Mouse (Mus musculus): ENCODE measurements around the gene Alpk1. TPM values are rescaled to one million over a fixed set of nuclear protein-coding genes. Genes with fewer than 3 reads are reported as not detected.

The Alpk1 gene
- polyA plus RNA-seq, 1 experiment from 2014 or later: 1.7 TPM

- H3K4me2 ChIP-seq (ENCODE audit: low read length): no peak overlapping the region
- no peak overlapping the region for H3K9ac ChIP-seq (ENCODE audit: low read length)
- no peaks in the 10 kb centered on the region for H3K9me3 ChIP-seq (ENCODE audit: control insufficient read depth, low read length)
- peaks cover 98% of the 10 kb centered on the region for H3K27me3 ChIP-seq (replicated peaks; ENCODE audit: control insufficient read depth, insufficient read depth, low read length)
- 5% methylated on average over 3 of the region's 3 CpGs for WGBS
- no peak for DNase-seq (ENCODE audit: low spot score)
- H3K4me3 ChIP-seq (ENCODE audit: low read depth, low read length): no peak overlapping the region
- no peak for ATAC-seq (replicated peaks; ENCODE audit: low FRiP score, low TSS enrichment, low read depth)
- H3K4me1 ChIP-seq (replicated peaks; ENCODE audit: control insufficient read depth, insufficient read depth, low read length): peaks cover 15% of the 10 kb centered on the region
- no peaks in the 10 kb centered on the region for H3K36me3 ChIP-seq (ENCODE audit: control insufficient read depth, insufficient read depth, low read length)
- H3K27ac ChIP-seq (ENCODE audit: low read depth): no peak overlapping the region
These were observed 145.4 kb downstream of the Alpk1 start for GRCm38 (mm10) chr3:127634984-127635349.

- Histone ChIP-seq H3K4me3 (ENCODE audit: low read depth, low read length) (peak overlapping the region; percentile 23), H3K27me3 (replicated peaks; ENCODE audit: control insufficient read depth, insufficient read depth, low read length) (peaks cover 97% of the 10 kb centered on the region), H3K4me1 (replicated peaks; ENCODE audit: control insufficient read depth, insufficient read depth, low read length) (peaks cover 15% of the 10 kb centered on the region), H3K9me3 (ENCODE audit: control insufficient read depth, low read length) (no peaks in the 10 kb centered on the region), H3K27ac (ENCODE audit: low read depth) (no peak overlapping the region), H3K36me3 (ENCODE audit: control insufficient read depth, insufficient read depth, low read length) (no peaks in the 10 kb centered on the region), H3K4me2 (ENCODE audit: low read length) (peak overlapping the region; percentile 51), H3K9ac (ENCODE audit: low read length) (no peak overlapping the region)
- DNase-seq (ENCODE audit: low spot score): peak; percentile 88
- peak; percentile 85 for ATAC-seq (replicated peaks; ENCODE audit: low FRiP score, low TSS enrichment, low read depth)
- under 1% methylated on average over 56 of the region's 58 CpGs for WGBS
These were observed 146.0 kb downstream of the Alpk1 start for GRCm38 (mm10) chr3:127634101-127634983.

- Histone ChIP-seq H3K27me3 (replicated peaks; ENCODE audit: control insufficient read depth, insufficient read depth, low read length) (peaks cover 95% of the 10 kb centered on the region), H3K4me3 (ENCODE audit: low read depth, low read length) (peak within 1 kb of the TSS; percentile 23), H3K9ac (ENCODE audit: low read length) (no peak within 1 kb of the TSS), H3K36me3 (ENCODE audit: control insufficient read depth, insufficient read depth, low read length) (no peaks in the 10 kb centered on the region), H3K9me3 (ENCODE audit: control insufficient read depth, low read length) (no peaks in the 10 kb centered on the region), H3K27ac (ENCODE audit: low read depth) (no peak within 1 kb of the TSS), H3K4me2 (ENCODE audit: low read length) (peak within 1 kb of the TSS; percentile 51), H3K4me1 (replicated peaks; ENCODE audit: control insufficient read depth, insufficient read depth, low read length) (peaks cover 15% of the 10 kb centered on the region)
- under 1% methylated on average over 89 of the region's 92 CpGs for WGBS
- ATAC-seq (replicated peaks; ENCODE audit: low FRiP score, low TSS enrichment, low read depth): peak; percentile 25; the same call in 1 of the 2 replicates
- peak; percentile 74 for DNase-seq (ENCODE audit: low spot score)
These were observed 147.0 kb downstream of the Alpk1 start, which contains the start of gene Neurog2 for GRCm38 (mm10) chr3:127633080-127634032. TSS of gene Neurog2 (plus strand) at chr3:127633135.

- Histone ChIP-seq H3K4me3 (ENCODE audit: low read depth, low read length) (peak overlapping the region; percentile 23), H3K9ac (ENCODE audit: low read length) (no peak overlapping the region), H3K9me3 (ENCODE audit: control insufficient read depth, low read length) (no peaks in the 10 kb centered on the region), H3K27me3 (replicated peaks; ENCODE audit: control insufficient read depth, insufficient read depth, low read length) (peaks cover 95% of the 10 kb centered on the region), H3K36me3 (ENCODE audit: control insufficient read depth, insufficient read depth, low read length) (no peaks in the 10 kb centered on the region), H3K4me1 (replicated peaks; ENCODE audit: control insufficient read depth, insufficient read depth, low read length) (peaks cover 15% of the 10 kb centered on the region), H3K4me2 (ENCODE audit: low read length) (peak overlapping the region; percentile 51), H3K27ac (ENCODE audit: low read depth) (no peak overlapping the region)
- WGBS: under 1% methylated on average over 31 of the region's 32 CpGs
- ATAC-seq (replicated peaks; ENCODE audit: low FRiP score, low TSS enrichment, low read depth) (0 out of 2 replicates have a peak, but pooled peaks have one; percentile 11), DNase-seq (ENCODE audit: low spot score) (peak; percentile 54)
These were observed 147.8 kb downstream of the Alpk1 start for GRCm38 (mm10) chr3:127632531-127632930.

DNA sequence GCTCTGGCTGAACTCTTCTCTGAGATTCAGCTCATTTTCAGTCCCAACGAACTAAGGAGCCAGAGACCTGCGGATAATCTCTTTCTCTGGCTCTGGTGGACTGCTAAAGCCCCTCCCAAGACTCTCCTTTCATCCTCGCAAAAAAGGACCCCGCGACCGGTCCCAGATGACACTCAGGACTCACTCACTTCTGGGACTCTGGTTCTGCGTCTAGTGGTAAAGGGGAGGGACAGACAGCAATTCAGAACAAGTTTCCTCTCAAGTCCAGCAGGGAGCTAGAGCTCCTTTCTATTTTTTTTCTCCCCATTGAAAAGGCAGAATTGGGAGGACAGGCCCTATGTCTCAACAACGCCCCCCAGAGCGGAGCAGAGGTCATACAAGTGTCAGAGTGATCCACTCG, 148.7 kb downstream of the Alpk1 start:
- no peak overlapping the region for H3K27ac ChIP-seq (ENCODE audit: low read depth)
- 2% methylated on average over 10 of the region's 10 CpGs for WGBS
- H3K4me3 ChIP-seq (ENCODE audit: low read depth, low read length): no peak overlapping the region
- ATAC-seq (replicated peaks; ENCODE audit: low FRiP score, low TSS enrichment, low read depth): no peak
- H3K9me3 ChIP-seq (ENCODE audit: control insufficient read depth, low read length): no peaks in the 10 kb centered on the region
- peaks cover 15% of the 10 kb centered on the region for H3K4me1 ChIP-seq (replicated peaks; ENCODE audit: control insufficient read depth, insufficient read depth, low read length)
- H3K27me3 ChIP-seq (replicated peaks; ENCODE audit: control insufficient read depth, insufficient read depth, low read length): peaks cover 95% of the 10 kb centered on the region
- H3K36me3 ChIP-seq (ENCODE audit: control insufficient read depth, insufficient read depth, low read length): no peaks in the 10 kb centered on the region
- no peak overlapping the region for H3K9ac ChIP-seq (ENCODE audit: low read length)
- DNase-seq (ENCODE audit: low spot score): peak; percentile 70
- H3K4me2 ChIP-seq (ENCODE audit: low read length): no peak overlapping the region

DNA sequence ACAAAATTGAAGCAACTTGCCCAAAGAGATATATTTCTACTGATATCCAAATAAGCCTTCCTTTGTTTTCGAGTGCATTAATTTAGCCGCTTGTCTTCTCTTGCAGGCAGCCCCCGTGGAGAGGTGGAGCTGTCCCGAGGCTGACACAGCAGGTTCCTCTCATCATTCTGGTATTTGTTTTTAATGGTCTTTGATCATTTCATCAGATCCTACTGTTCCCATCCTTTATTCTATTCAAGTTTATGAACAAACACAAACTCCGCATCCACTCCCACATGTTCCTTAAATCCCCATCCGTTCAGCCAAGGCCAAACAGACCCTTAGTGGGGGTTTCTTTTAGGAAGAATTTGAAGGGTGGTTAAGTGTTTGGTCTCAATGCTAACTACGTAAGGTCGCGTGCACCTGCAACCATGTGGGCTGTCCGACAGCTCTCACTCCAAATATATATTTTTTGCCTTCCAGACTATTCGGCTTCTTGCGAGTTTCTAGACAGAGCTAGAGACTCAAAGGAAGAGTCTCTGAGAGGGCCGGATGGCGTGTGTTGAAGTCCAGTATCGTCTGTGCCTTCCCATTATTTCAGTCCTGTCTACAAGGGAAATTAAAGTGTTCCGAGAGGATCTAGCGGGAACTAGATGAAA, 149.5 kb downstream of the Alpk1 start:
- H3K27me3 ChIP-seq (replicated peaks; ENCODE audit: control insufficient read depth, insufficient read depth, low read length): peaks cover 97% of the 10 kb centered on the region
- H3K4me3 ChIP-seq (ENCODE audit: low read depth, low read length): no peak overlapping the region
- no peaks in the 10 kb centered on the region for H3K36me3 ChIP-seq (ENCODE audit: control insufficient read depth, insufficient read depth, low read length)
- H3K4me1 ChIP-seq (replicated peaks; ENCODE audit: control insufficient read depth, insufficient read depth, low read length): peaks cover 15% of the 10 kb centered on the region
- 5% methylated on average over 17 of the region's 17 CpGs for WGBS
- peak; percentile 56 for DNase-seq (ENCODE audit: low spot score)
- H3K27ac ChIP-seq (ENCODE audit: low read depth): no peak overlapping the region
- H3K4me2 ChIP-seq (ENCODE audit: low read length): no peak overlapping the region
- no peaks in the 10 kb centered on the region for H3K9me3 ChIP-seq (ENCODE audit: control insufficient read depth, low read length)
- H3K9ac ChIP-seq (ENCODE audit: low read length): no peak overlapping the region
- ATAC-seq (replicated peaks; ENCODE audit: low FRiP score, low TSS enrichment, low read depth): no peak

DNA sequence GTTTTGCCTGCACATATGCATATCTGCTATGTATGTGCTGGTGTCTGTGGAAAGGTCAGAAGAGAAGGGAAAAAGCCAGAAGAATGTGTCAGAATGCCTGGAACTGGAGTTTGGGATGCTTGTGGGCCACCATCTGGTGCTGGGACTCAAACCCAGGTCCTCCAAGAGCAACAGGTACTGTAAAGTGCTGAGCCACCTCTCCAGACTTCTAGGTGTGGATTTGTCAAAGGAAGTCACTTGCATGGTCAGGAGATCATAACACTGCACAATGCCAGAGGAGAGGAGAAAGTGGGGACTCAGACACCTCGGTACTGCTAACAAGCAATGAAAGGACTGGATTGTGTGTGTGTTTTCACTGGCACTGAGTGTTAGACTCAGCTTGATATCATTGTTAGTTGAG, 150.1 kb downstream of the Alpk1 start:
- H3K4me1 ChIP-seq (replicated peaks; ENCODE audit: control insufficient read depth, insufficient read depth, low read length): peaks cover 18% of the 10 kb centered on the region
- 0% methylated on average over 1 of the region's 1 CpGs for WGBS
- ATAC-seq (replicated peaks; ENCODE audit: low FRiP score, low TSS enrichment, low read depth): no peak
- H3K9me3 ChIP-seq (ENCODE audit: control insufficient read depth, low read length): no peaks in the 10 kb centered on the region
- no peak overlapping the region for H3K27ac ChIP-seq (ENCODE audit: low read depth)
- no peak overlapping the region for H3K4me2 ChIP-seq (ENCODE audit: low read length)
- H3K9ac ChIP-seq (ENCODE audit: low read length): no peak overlapping the region
- H3K27me3 ChIP-seq (replicated peaks; ENCODE audit: control insufficient read depth, insufficient read depth, low read length): peaks cover 97% of the 10 kb centered on the region
- no peaks in the 10 kb centered on the region for H3K36me3 ChIP-seq (ENCODE audit: control insufficient read depth, insufficient read depth, low read length)
- no peak overlapping the region for H3K4me3 ChIP-seq (ENCODE audit: low read depth, low read length)
- peak; percentile 58 for DNase-seq (ENCODE audit: low spot score)
